Mouse (Mus musculus): ENCODE measurements around the gene 4930562C15Rik. TPM values are rescaled to one million over a fixed set of nuclear protein-coding genes. Genes with fewer than 3 reads are reported as not detected.

Gene 4930562C15Rik
- polyA plus RNA-seq, 2 experiments from 2014 or later, result 0.88 to 1.4 TPM

Other genes with a start within 250 kb of the 4930562C15Rik start
- under 1 TPM in 1 of 2 experiments, not detected in 1; 0.71 TPM for gene Glis2, start 240.7 kb upstream of the 4930562C15Rik start, polyA plus RNA-seq (2017; shearing (Covaris generic))
- gene Pam16, start 210.4 kb upstream of the 4930562C15Rik start, polyA plus RNA-seq (2017; shearing (Covaris generic)), result 10 to 100 TPM; 30.5 to 37.9 TPM
- gene Vasn, start 195.5 kb upstream of the 4930562C15Rik start, polyA plus RNA-seq (2017; shearing (Covaris generic)), result 1 to 10 TPM in 1 of 2 experiments, under 1 TPM in 1; 0.79 to 1.1 TPM
- gene Dnaja3, start 195.4 kb upstream of the 4930562C15Rik start, polyA plus RNA-seq (2017; shearing (Covaris generic)), result 10 to 100 TPM; 17.3 to 22.8 TPM
- 100 to 1,000 TPM in 1 of 2 experiments, 10 to 100 TPM in 1; 98.7 to 102 TPM for gene Coro7, start 155.6 kb upstream of the 4930562C15Rik start, polyA plus RNA-seq (2017; shearing (Covaris generic))
- gene Nmral1, start 116.1 kb upstream of the 4930562C15Rik start, polyA plus RNA-seq (2017; shearing (Covaris generic)), result 10 to 100 TPM; 17.9 to 18.3 TPM
- 100 to 1,000 TPM; 121 to 122 TPM for gene Hmox2, start 109.1 kb upstream of the 4930562C15Rik start, polyA plus RNA-seq (2017; shearing (Covaris generic))
- gene Cdip1, start 45.1 kb upstream of the 4930562C15Rik start, polyA plus RNA-seq (2017; shearing (Covaris generic)), result 10 to 100 TPM; 27.3 to 27.6 TPM
- 10 to 100 TPM; 26.7 to 26.8 TPM for gene Ubald1, start 44.9 kb downstream of the 4930562C15Rik start, polyA plus RNA-seq (2017; shearing (Covaris generic))
- 10 to 100 TPM; 25.9 to 33.6 TPM for gene Mgrn1, start 50.8 kb downstream of the 4930562C15Rik start, polyA plus RNA-seq (2017; shearing (Covaris generic))
- gene Nudt16l1, start 103.3 kb downstream of the 4930562C15Rik start, polyA plus RNA-seq (2017; shearing (Covaris generic)), result 10 to 100 TPM; 86.6 to 90.3 TPM
- 10 to 100 TPM; 29.7 to 31.8 TPM for gene Anks3, start 128.8 kb downstream of the 4930562C15Rik start, polyA plus RNA-seq (2017; shearing (Covaris generic))
- not detected for gene Sept12, start 162.4 kb downstream of the 4930562C15Rik start, polyA plus RNA-seq (2017; shearing (Covaris generic))
- not detected for gene Smim22, start 171.9 kb downstream of the 4930562C15Rik start, polyA plus RNA-seq (2017; shearing (Covaris generic))
- 10 to 100 TPM; 18.5 to 23.5 TPM for gene Rogdi, start 178.1 kb downstream of the 4930562C15Rik start, polyA plus RNA-seq (2017; shearing (Covaris generic))
- 10 to 100 TPM; 66.1 to 82.5 TPM for gene Glyr1, start 214.4 kb downstream of the 4930562C15Rik start, polyA plus RNA-seq (2017; shearing (Covaris generic))
- gene Ubn1, start 214.6 kb downstream of the 4930562C15Rik start, polyA plus RNA-seq (2017; shearing (Covaris generic)), result 10 to 100 TPM; 28.7 to 41.5 TPM

Data from activated CD4-positive, CD25-positive, alpha-beta regulatory T cell, adult 4 months (primary cell).